Mouse (Mus musculus): ENCODE results near the gene Cacng7. TPM values are rescaled to one million over a fixed set of nuclear protein-coding genes. Genes with fewer than 3 reads are reported as not detected.

Cacng7 gene
- total RNA-seq, 2 experiments from 2014 or later = 5.9 to 6.7 TPM

Small RNAs within 50 kb of the gene (microRNA-seq; reads per million reads assigned to microRNA genes)
- 1.5 to 2.2 reads per million in 2 experiments for gene Gm23450

Other genes with a start within 250 kb of the Cacng7 start
- gene AU018091, start 163.8 kb upstream of the Cacng7 start, total RNA-seq (2021) = not detected
- gene Nlrp12, start 83.2 kb upstream of the Cacng7 start, total RNA-seq (2021) = not detected
- gene Myadm, start 43.9 kb upstream of the Cacng7 start, total RNA-seq (2021) = 10 to 100 TPM; 65.0 to 76.7 TPM
- 1 to 10 TPM; 2.1 to 2.3 TPM for gene Prkcg, start 43.8 kb upstream of the Cacng7 start, total RNA-seq (2021)
- not detected for gene Cacng8, start 57.7 kb downstream of the Cacng7 start, total RNA-seq (2021)
- 10 to 100 TPM; 79.3 to 91.5 TPM for gene Cacng6, start 91.2 kb downstream of the Cacng7 start, total RNA-seq (2021)
- under 1 TPM in 1 of 2 experiments, not detected in 1; 0.12 TPM for gene Tarm1, start 169.7 kb downstream of the Cacng7 start, total RNA-seq (2021)